Mouse (Mus musculus): ENCODE data around the gene Postn. TPM values are rescaled to one million over a fixed set of nuclear protein-coding genes. Genes with fewer than 3 reads are reported as not detected.

The Postn gene
- polyA plus RNA-seq, 1 experiment from 2014 or later = 126 TPM

DNA sequence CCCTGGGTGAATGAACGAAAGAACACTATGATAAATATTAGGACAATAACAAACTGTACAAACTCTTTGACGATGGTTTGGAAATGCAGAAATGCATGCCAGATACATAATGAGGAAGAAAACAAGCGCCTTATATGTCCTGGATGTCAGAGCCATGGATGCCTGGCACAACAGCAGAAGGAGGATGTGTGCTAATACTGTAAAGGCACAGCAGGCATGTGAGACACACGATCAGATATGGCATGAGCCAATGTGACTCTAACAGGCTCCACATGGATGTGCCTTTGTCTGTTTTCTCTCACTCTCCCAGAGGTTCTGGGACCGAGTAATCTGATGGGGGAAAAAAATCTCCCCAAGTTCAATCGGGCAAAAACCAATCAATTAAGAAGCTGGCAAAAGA, 71.3 kb downstream of the Postn start:
- H3K27me3 ChIP-seq (ENCODE audit: control insufficient read depth, insufficient read depth, low read length) = no peaks in the 10 kb centered on the region
- no peak overlapping the region for H3K4me3 ChIP-seq (replicated peaks; ENCODE audit: low read length)
- H3K36me3 ChIP-seq (ENCODE audit: control insufficient read depth, insufficient read depth, low read length) = no peaks in the 10 kb centered on the region
- WGBS = 58% methylated on average over 6 of the region's 6 CpGs
- no peaks in the 10 kb centered on the region for H3K9me3 ChIP-seq (replicated peaks; ENCODE audit: control insufficient read depth, low read length)
- no peak overlapping the region for H3K9ac ChIP-seq (ENCODE audit: low read length)
- no peak overlapping the region for H3K4me2 ChIP-seq (ENCODE audit: low read depth, low read length)
- H3K4me1 ChIP-seq (ENCODE audit: control insufficient read depth, insufficient read depth, low read length) = no peaks in the 10 kb centered on the region
- no peak for ATAC-seq (ENCODE audit: insufficient read depth, low FRiP score)
- H3K27ac ChIP-seq (ENCODE audit: low read length) = no peak overlapping the region

DNA sequence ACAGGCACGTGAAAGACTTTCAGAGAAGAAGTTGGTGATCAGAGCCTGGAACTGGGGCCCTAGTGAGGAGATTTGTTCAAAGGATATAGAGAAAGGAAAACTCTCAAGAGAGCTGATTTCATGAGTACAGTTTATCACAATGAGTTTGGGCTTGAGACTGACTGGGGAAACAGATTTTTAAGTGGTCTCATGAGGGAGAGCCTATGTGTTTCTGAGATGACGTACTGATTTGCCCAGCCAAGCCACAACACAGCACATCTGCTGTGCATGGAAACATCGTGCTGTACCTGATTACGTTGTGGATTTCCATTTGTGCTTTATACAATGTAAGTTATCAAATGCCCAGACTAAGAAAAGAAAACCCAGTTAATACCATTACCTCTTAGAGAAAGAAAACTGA, 71.7 kb downstream of the Postn start:
- Histone ChIP-seq H3K4me3 (replicated peaks; ENCODE audit: low read length) (no peak overlapping the region), H3K36me3 (ENCODE audit: control insufficient read depth, insufficient read depth, low read length) (no peaks in the 10 kb centered on the region), H3K27ac (ENCODE audit: low read length) (no peak overlapping the region), H3K4me2 (ENCODE audit: low read depth, low read length) (no peak overlapping the region), H3K9me3 (replicated peaks; ENCODE audit: control insufficient read depth, low read length) (no peaks in the 10 kb centered on the region), H3K4me1 (ENCODE audit: control insufficient read depth, insufficient read depth, low read length) (no peaks in the 10 kb centered on the region), H3K9ac (ENCODE audit: low read length) (no peak overlapping the region), H3K27me3 (ENCODE audit: control insufficient read depth, insufficient read depth, low read length) (no peaks in the 10 kb centered on the region)
- 68% methylated on average over 4 of the region's 4 CpGs for WGBS
- no peak for ATAC-seq (ENCODE audit: insufficient read depth, low FRiP score)

DNA sequence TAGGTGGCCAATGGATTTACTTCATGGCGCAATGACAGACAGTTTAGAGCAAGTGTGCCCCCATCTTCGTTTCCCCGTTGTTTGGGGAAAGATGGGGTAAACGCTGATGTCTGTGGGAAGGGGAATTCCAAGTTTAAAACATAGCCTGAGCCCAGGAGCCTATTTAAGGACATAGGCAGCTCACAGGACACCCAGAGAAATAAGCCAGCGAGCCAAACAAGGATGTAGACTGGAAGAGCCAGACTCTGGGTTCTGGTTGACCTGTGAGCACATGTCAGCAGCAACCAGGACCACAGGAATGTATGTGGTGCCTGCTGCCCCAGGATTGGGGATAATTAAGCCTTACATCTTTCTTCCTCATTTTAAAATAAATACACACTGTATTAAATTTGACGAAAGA, 73.7 kb downstream of the Postn start:
- no peak overlapping the region for H3K27ac ChIP-seq (ENCODE audit: low read length)
- H3K4me1 ChIP-seq (ENCODE audit: control insufficient read depth, insufficient read depth, low read length) = no peaks in the 10 kb centered on the region
- H3K36me3 ChIP-seq (ENCODE audit: control insufficient read depth, insufficient read depth, low read length) = no peaks in the 10 kb centered on the region
- no peak for ATAC-seq (ENCODE audit: insufficient read depth, low FRiP score)
- H3K9me3 ChIP-seq (replicated peaks; ENCODE audit: control insufficient read depth, low read length) = no peaks in the 10 kb centered on the region
- no peak overlapping the region for H3K4me2 ChIP-seq (ENCODE audit: low read depth, low read length)
- H3K4me3 ChIP-seq (replicated peaks; ENCODE audit: low read length) = no peak overlapping the region
- no peaks in the 10 kb centered on the region for H3K27me3 ChIP-seq (ENCODE audit: control insufficient read depth, insufficient read depth, low read length)
- H3K9ac ChIP-seq (ENCODE audit: low read length) = no peak overlapping the region
- WGBS = 84% methylated on average over 6 of the region's 6 CpGs

DNA sequence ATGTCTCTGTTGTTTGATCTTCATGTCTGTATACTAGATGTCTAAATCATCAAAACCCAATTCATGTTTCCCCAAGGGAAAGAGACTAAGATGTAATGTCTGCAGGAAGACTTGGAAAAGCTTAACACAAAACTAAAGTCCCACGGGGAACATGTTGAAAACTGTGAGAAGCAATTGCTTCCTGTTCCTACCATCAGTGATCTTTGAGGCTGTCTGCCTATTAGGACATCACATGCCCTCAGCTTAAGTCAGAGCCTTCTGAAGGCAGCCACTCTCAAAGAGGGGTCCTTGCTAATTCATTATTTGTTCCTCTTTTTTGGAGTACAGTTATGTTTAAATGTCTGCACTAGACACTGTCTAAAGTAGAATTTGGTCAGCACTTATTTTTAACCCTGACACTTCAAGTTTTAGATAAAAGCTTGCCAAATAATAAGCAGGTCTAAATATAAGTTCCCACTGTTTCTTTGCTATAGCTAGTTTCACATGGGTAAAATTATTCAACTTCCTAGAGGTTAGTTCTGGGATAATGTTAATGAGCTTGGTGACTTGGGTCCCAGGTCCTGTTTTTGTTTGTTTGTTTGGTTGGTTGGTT, 75.6 kb downstream of the Postn start:
- no peak for ATAC-seq (ENCODE audit: insufficient read depth, low FRiP score)
- H3K9ac ChIP-seq (ENCODE audit: low read length) = no peak overlapping the region
- no peaks in the 10 kb centered on the region for H3K27me3 ChIP-seq (ENCODE audit: control insufficient read depth, insufficient read depth, low read length)
- no peak overlapping the region for H3K4me3 ChIP-seq (replicated peaks; ENCODE audit: low read length)
- H3K36me3 ChIP-seq (ENCODE audit: control insufficient read depth, insufficient read depth, low read length) = no peaks in the 10 kb centered on the region
- H3K27ac ChIP-seq (ENCODE audit: low read length) = no peak overlapping the region
- H3K4me2 ChIP-seq (ENCODE audit: low read depth, low read length) = no peak overlapping the region
- no peaks in the 10 kb centered on the region for H3K4me1 ChIP-seq (ENCODE audit: control insufficient read depth, insufficient read depth, low read length)
- H3K9me3 ChIP-seq (replicated peaks; ENCODE audit: control insufficient read depth, low read length) = no peaks in the 10 kb centered on the region
- WGBS = 72% methylated on average over 1 of the region's 1 CpGs

Other genes starting within 250 kb of the Postn start
- 1.5 and 2.0 TPM in 2 replicates for gene Trpc4, start 205.1 kb upstream of the Postn start, polyA plus RNA-seq (2015; fragmentation: Nextera tagmentation; extraction: Ambion mirVana)